Mouse (Mus musculus) lung, adult 2 months (tissue): Measurements from ENCODE around the gene Hsf4.

ENCODE experiments used
- CTCF ChIP-seq: fragments of 200-500 bp; IDR thresholded peaks from 2 replicates; pipeline ENCODE4 v1.5.1; 2011; ENCODE audit warnings: mild to moderate bottlenecking, low read length, control low read depth; ENCODE audit not compliant: insufficient read depth
- POLR2A ChIP-seq: fragments of 200-500 bp; IDR thresholded peaks from 2 replicates; pipeline ENCODE4 v1.6.1; 2011; ENCODE audit warnings: low read depth, mild to moderate bottlenecking, control low read depth, low read length, borderline replicate concordance; ENCODE audit errors: extremely low read depth

DNA sequence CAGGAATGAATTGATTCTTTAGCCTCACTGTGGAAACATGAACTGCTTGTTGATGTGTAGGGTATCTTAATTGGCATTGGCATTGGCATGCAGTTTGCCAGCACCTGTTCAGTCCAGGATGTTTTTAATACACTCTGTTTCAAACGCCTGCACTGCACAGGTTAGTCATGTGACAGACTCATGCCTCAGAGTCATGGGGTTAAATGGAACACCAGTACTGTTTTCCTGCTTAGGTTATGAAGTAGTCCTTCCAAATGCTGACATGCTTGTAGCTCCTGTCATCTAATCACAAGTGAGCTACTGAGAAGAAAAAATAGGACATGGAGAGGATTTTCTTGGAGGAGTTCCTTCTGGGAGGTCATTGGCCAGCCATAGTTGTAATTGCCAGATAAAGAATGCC is 34.4 kb upstream of the Hsf4 start:
- TF ChIP-seq CTCF (no peak), POLR2A (no peak)
